Mouse (Mus musculus) kidney, embryonic 14.5 days (tissue): ENCODE data around the gene Ttc21a. TPM values are rescaled to one million over a fixed set of nuclear protein-coding genes. Genes with fewer than 3 reads are reported as not detected.

Source experiments
- ATAC-seq: fragments of 200-750 bp; cut with Nextera tagmentation; 2 replicates; pipeline ENCODE4 v1.8.0; 2017; ENCODE audit warnings: moderate number of reproducible peaks, mild to moderate bottlenecking, moderate TSS enrichment, moderate library complexity; ENCODE audit not compliant: low FRiP score, low TSS enrichment
- H3K27ac ChIP-seq: fragments of 300-500 bp; sonication (generic); 2 replicates; pipeline ENCODE4 v1.5.1; 2014; ENCODE audit warnings: low read depth, mild to moderate bottlenecking, low read length, moderate library complexity, mixed read lengths
- H3K27me3 ChIP-seq: fragments of 300-500 bp; sonication (generic); 2 replicates; pipeline ENCODE4 v1.6.1; 2014; ENCODE audit warnings: mild to moderate bottlenecking, low read length; ENCODE audit not compliant: control insufficient read depth, insufficient read depth
- H3K36me3 ChIP-seq: fragments of 300-500 bp; sonication (generic); 2 replicates; pipeline ENCODE4 v1.6.1; 2014; ENCODE audit warnings: low read length, mixed read lengths; ENCODE audit not compliant: control insufficient read depth, insufficient read depth
- H3K4me1 ChIP-seq: fragments of 300-500 bp; sonication (generic); 2 replicates; pipeline ENCODE4 v1.6.1; 2014; ENCODE audit warnings: low read length, mixed read lengths; ENCODE audit not compliant: control insufficient read depth, insufficient read depth
- H3K4me2 ChIP-seq: fragments of 300-500 bp; sonication (generic); replicated peaks from 2 replicates; pipeline ENCODE4 v1.6.1; 2014; ENCODE audit warnings: low read depth, mild to moderate bottlenecking, low read length
- H3K4me3 ChIP-seq: fragments of 300-500 bp; sonication (generic); 2 replicates; pipeline ENCODE4 v1.5.1; 2014; ENCODE audit warnings: mild to moderate bottlenecking, low read length
- H3K9ac ChIP-seq: fragments of 300-500 bp; sonication (generic); 2 replicates; pipeline ENCODE4 v1.6.1; 2014; ENCODE audit warnings: low read depth, mild to moderate bottlenecking, low read length, moderate library complexity
- H3K9me3 ChIP-seq: fragments of 300-500 bp; sonication (generic); 2 replicates; pipeline ENCODE4 v1.6.1; 2016; ENCODE audit warnings: low read length; ENCODE audit not compliant: control insufficient read depth
- WGBS: fragments of 180-500 bp; shearing (Covaris S2); extraction: QIAGEN DNeasy Blood & Tissue Kit; methylation state at CpG from one replicate; pipeline ENCODE4 v1.1.7; 2014; 5-methylcytosine and 5-hydroxymethylcytosine counted together
- polyA plus RNA-seq: library from polyadenylated mRNA; unstranded; fragments of >200 nt; fragmentation: Nextera tagmentation; extraction: Ambion mirVana; gene quantifications from 2 replicates; pipeline ENCODE4 v1.2.1, GENCODE M21; 2014

Ttc21a gene
- polyA plus RNA-seq, 1 experiment from 2014 or later, result 0.19 TPM

- ATAC-seq, result no peak
- Histone ChIP-seq H3K27ac (no peak overlapping the region), H3K4me2 (no peak overlapping the region), H3K4me1 (no peaks in the 10 kb centered on the region), H3K36me3 (peaks cover 58% of the 10 kb centered on the region), H3K9ac (no peak overlapping the region), H3K4me3 (no peak overlapping the region), H3K9me3 (no peaks in the 10 kb centered on the region), H3K27me3 (no peaks in the 10 kb centered on the region)
- WGBS, result 86% methylated on average over 12 of the region's 12 CpGs
These were observed 34.8 kb upstream of the Ttc21a start for GRCm38 (mm10) chr9:119902410-119903151.

DNA sequence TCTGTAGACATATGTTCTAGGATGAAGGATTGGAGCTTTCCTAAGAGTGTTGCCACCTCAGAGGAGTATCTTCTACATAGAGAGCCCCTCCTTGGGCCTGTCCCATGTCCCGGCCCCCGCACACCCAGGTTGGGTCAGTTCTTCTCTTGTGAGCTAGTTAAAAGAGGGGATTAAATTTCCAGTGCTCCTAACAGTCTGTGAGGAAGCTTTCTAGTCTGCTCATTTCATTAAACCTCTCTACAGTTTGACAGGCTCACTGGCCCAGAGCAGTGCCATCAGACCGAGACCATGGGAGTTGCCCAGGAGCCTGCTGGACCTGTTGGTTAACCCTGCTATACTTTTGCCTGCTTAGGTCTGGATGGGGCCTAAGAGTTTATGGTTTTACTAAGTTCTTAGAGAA is 28.7 kb upstream of the Ttc21a start:
- Histone ChIP-seq H3K4me1 (no peaks in the 10 kb centered on the region), H3K9ac (no peak overlapping the region), H3K9me3 (no peaks in the 10 kb centered on the region), H3K4me2 (no peak overlapping the region), H3K4me3 (no peak overlapping the region), H3K27ac (no peak overlapping the region), H3K27me3 (no peaks in the 10 kb centered on the region), H3K36me3 (peaks cover 94% of the 10 kb centered on the region)
- 64% methylated on average over 3 of the region's 3 CpGs for WGBS
- peak; percentile 87 for ATAC-seq

GRCm38 (mm10) chr9:119909931-119910330 is 27.5 kb upstream of the Ttc21a start:
- Histone ChIP-seq H3K4me3 (no peak overlapping the region), H3K9me3 (no peaks in the 10 kb centered on the region), H3K9ac (no peak overlapping the region), H3K36me3 (peaks cover 94% of the 10 kb centered on the region), H3K27me3 (no peaks in the 10 kb centered on the region), H3K4me1 (no peaks in the 10 kb centered on the region), H3K27ac (no peak overlapping the region), H3K4me2 (no peak overlapping the region)
- 83% methylated on average over 3 of the region's 3 CpGs for whole genome bisulfite sequencing
- no peak for ATAC-seq

- Histone ChIP-seq H3K9ac (no peak overlapping the region), H3K27me3 (no peaks in the 10 kb centered on the region), H3K4me2 (no peak overlapping the region), H3K4me1 (no peaks in the 10 kb centered on the region), H3K4me3 (no peak overlapping the region), H3K27ac (no peak overlapping the region), H3K36me3 (peaks cover 87% of the 10 kb centered on the region), H3K9me3 (no peaks in the 10 kb centered on the region)
- 76% methylated on average over 12 of the region's 13 CpGs for WGBS
- no peak for ATAC-seq
These were observed 24.1 kb upstream of the Ttc21a start for GRCm38 (mm10) chr9:119913087-119913838.

DNA sequence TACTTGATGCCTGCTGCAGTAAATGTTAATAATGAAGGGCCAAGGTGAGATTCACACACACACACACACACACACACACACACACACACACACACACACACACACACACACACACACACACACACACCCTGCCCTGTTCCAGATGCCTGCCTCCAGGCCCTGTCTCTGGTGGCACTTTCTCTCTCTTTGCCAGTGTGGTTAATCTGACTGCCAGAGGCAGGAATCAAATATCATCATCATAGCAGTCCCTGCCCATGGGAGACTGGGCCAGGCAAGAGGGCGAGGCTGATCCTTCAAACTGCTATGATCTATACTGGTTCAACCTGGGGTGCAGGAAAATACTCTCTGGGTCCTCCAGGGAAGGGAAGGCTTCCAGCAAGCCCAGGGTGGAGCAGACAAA is 17.5 kb upstream of the Ttc21a start:
- no peak overlapping the region for H3K4me3 ChIP-seq
- 84% methylated on average over 1 of the region's 1 CpGs for WGBS
- no peak overlapping the region for H3K27ac ChIP-seq
- H3K9ac ChIP-seq, result no peak overlapping the region
- no peaks in the 10 kb centered on the region for H3K27me3 ChIP-seq
- ATAC-seq, result no peak
- H3K9me3 ChIP-seq, result no peaks in the 10 kb centered on the region
- H3K4me2 ChIP-seq, result no peak overlapping the region
- no peaks in the 10 kb centered on the region for H3K4me1 ChIP-seq
- peaks cover 85% of the 10 kb centered on the region for H3K36me3 ChIP-seq

DNA sequence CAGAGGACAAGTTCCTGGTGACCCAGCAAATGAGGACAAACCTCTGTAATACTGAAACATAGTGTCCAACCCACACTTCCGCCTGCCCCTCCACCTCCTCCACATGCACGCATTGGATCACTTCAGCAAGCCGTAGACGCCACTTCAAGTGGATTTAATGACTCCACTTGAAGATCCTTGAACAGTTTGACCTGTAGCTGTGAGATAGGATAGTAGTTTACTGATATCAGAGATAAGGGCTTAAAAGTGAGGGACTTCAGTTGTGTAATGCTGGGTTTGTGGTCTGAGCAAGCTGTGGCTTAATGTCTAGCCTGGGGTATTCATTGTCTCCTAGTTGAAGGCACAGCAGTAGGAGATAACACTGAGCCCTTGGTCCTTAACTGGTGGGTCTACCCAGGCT is 13.9 kb upstream of the Ttc21a start:
- H3K4me3 ChIP-seq, result no peak overlapping the region
- no peaks in the 10 kb centered on the region for H3K27me3 ChIP-seq
- peaks cover 91% of the 10 kb centered on the region for H3K36me3 ChIP-seq
- no peak overlapping the region for H3K27ac ChIP-seq
- H3K9me3 ChIP-seq, result no peaks in the 10 kb centered on the region
- H3K4me1 ChIP-seq, result no peaks in the 10 kb centered on the region
- no peak overlapping the region for H3K9ac ChIP-seq
- WGBS, result 91% methylated on average over 4 of the region's 4 CpGs
- H3K4me2 ChIP-seq, result no peak overlapping the region
- ATAC-seq, result no peak

GRCm38 (mm10) chr9:119925120-119925657 is 12.2 kb upstream of the Ttc21a start:
- Histone ChIP-seq H3K27ac (no peak overlapping the region), H3K36me3 (peaks cover 90% of the 10 kb centered on the region), H3K9ac (no peak overlapping the region), H3K27me3 (no peaks in the 10 kb centered on the region), H3K4me2 (no peak overlapping the region), H3K9me3 (no peaks in the 10 kb centered on the region), H3K4me1 (no peaks in the 10 kb centered on the region), H3K4me3 (no peak overlapping the region)
- 92% methylated on average over 16 of the region's 16 CpGs for WGBS
- ATAC-seq, result no peak

GRCm38 (mm10) chr9:119925729-119926128 is 11.7 kb upstream of the Ttc21a start:
- Histone ChIP-seq H3K36me3 (peaks cover 90% of the 10 kb centered on the region), H3K27me3 (no peaks in the 10 kb centered on the region), H3K4me1 (no peaks in the 10 kb centered on the region), H3K4me3 (no peak overlapping the region), H3K9ac (no peak overlapping the region), H3K4me2 (no peak overlapping the region), H3K27ac (no peak overlapping the region), H3K9me3 (no peaks in the 10 kb centered on the region)
- WGBS, result 75% methylated on average over 8 of the region's 8 CpGs
- ATAC-seq, result no peak

DNA sequence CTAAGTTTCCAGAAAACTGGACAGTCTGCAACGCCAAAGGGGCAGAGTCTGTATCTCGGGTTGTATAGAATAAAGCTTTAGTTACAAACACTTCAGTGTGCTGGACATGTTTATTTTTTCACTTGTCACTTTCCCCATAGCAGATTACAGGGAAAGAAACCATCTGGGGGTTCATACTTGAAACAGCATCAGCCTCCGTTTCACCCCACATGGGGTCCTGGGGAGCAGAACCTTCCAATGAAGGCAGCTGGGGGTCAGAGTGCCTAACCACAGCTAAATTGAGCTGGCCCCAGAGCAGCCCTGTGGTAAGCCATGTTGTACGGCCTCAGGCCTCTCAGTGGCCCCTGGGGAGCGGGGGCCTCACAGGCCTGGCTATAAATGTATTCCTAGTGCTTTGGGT is 10.9 kb upstream of the Ttc21a start:
- H3K4me3 ChIP-seq, result no peak overlapping the region
- peaks cover 87% of the 10 kb centered on the region for H3K36me3 ChIP-seq
- no peaks in the 10 kb centered on the region for H3K4me1 ChIP-seq
- 68% methylated on average over 5 of the region's 5 CpGs for WGBS
- H3K9ac ChIP-seq, result no peak overlapping the region
- ATAC-seq, result no peak
- no peaks in the 10 kb centered on the region for H3K27me3 ChIP-seq
- H3K9me3 ChIP-seq, result no peaks in the 10 kb centered on the region
- H3K4me2 ChIP-seq, result no peak overlapping the region
- no peak overlapping the region for H3K27ac ChIP-seq
